Mouse (Mus musculus) thymus, adult 2 months (tissue): ENCODE results near the gene Rgma. TPM values are rescaled to one million over a fixed set of nuclear protein-coding genes. Genes with fewer than 3 reads are reported as not detected.

Experiments
- DNase-seq: peaks from one replicate; pipeline ENCODE4 v3.0.0; 2021
- H3K27ac ChIP-seq: fragments of 200-500 bp; 2 replicates; pipeline ENCODE4 v1.5.1; 2012; ENCODE audit warnings: low read length, control low read depth; ENCODE audit not compliant: control insufficient read depth, insufficient read depth
- H3K27me3 ChIP-seq: fragments of 200-500 bp; 2 replicates; pipeline ENCODE4 v1.6.1; 2012; ENCODE audit warnings: mild to moderate bottlenecking, low read length, moderate library complexity, mixed read lengths; ENCODE audit not compliant: control insufficient read depth, insufficient read depth
- H3K36me3 ChIP-seq: fragments of 200-500 bp; 2 replicates; pipeline ENCODE4 v1.6.1; 2012; ENCODE audit warnings: mild to moderate bottlenecking, low read length, moderate library complexity; ENCODE audit not compliant: control insufficient read depth, insufficient read depth
- H3K4me1 ChIP-seq: fragments of 200-500 bp; replicated peaks from 2 replicates; pipeline ENCODE4 v1.6.1; 2012; ENCODE audit warnings: low read length; ENCODE audit not compliant: control insufficient read depth, insufficient read depth
- H3K4me3 ChIP-seq: fragments of 200-500 bp; 2 replicates; pipeline ENCODE4 v1.5.1; 2012; ENCODE audit warnings: mild to moderate bottlenecking, low read length, control low read depth, moderate library complexity; ENCODE audit not compliant: control insufficient read depth, insufficient read depth
- CTCF ChIP-seq: fragments of 200-500 bp; IDR thresholded peaks from 2 replicates; pipeline ENCODE4 v1.5.1; 2012; ENCODE audit warnings: mild to moderate bottlenecking, control low read depth, low read length, moderate library complexity, borderline replicate concordance; ENCODE audit not compliant: control insufficient read depth, poor library complexity, insufficient read depth; ENCODE audit errors: extremely low read depth
- POLR2A ChIP-seq: fragments of 200-500 bp; IDR thresholded peaks from 2 replicates; pipeline ENCODE4 v1.6.1; 2012; ENCODE audit warnings: mild to moderate bottlenecking, low read length, control low read depth, moderate library complexity; ENCODE audit not compliant: control insufficient read depth, poor library complexity, insufficient read depth; ENCODE audit errors: extremely low read depth
- WGBS: fragments of 180-500 bp; shearing (Covaris S2); methylation state at CpG from one replicate; pipeline ENCODE4 v1.1.7; 2018; 5-methylcytosine and 5-hydroxymethylcytosine counted together
- polyA plus RNA-seq: library from polyadenylated mRNA; depleted of rRNA; stranded (reverse); fragments of >200 nt; gene quantifications from 2 replicates; pipeline ENCODE4 v1.2.3, GENCODE M21; 2012

The Rgma gene
- polyA plus RNA-seq, 1 experiment = 13.3 TPM

DNA sequence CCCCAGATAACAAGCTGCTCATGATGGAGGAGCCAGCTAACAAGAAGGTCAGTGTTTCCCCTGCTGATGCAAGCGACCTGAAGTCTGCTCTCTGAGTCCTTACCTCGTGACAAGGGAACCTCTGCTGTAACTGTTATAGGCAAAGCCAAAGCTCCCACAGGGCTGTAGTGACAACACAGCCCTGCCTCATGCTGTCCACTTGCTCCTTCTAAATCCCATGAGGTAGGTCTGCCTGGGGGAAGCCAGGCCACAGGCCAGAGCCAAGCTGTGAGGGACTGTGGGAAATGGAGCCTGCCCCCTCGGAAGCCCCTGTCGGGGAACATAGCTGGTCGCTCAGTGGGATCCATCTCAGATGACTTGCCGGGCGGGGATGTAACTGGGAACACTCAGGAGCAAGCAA, 43.7 kb upstream of the Rgma start:
- no peaks in the 10 kb centered on the region for H3K36me3 ChIP-seq
- no peak overlapping the region for H3K4me3 ChIP-seq
- H3K27me3 ChIP-seq = no peaks in the 10 kb centered on the region
- no peak for DNase-seq
- WGBS = 87% methylated on average over 7 of the region's 7 CpGs
- TF ChIP-seq CTCF (no peak), POLR2A (no peak)
- no peak overlapping the region for H3K27ac ChIP-seq
- no peaks in the 10 kb centered on the region for H3K4me1 ChIP-seq

- no peaks in the 10 kb centered on the region for H3K4me1 ChIP-seq
- no peak for TF ChIP-seq POLR2A
- no peaks in the 10 kb centered on the region for H3K27me3 ChIP-seq
- no peak overlapping the region for H3K27ac ChIP-seq
- no peaks in the 10 kb centered on the region for H3K36me3 ChIP-seq
- no peak for DNase-seq
- WGBS = 91% methylated on average over 12 of the region's 12 CpGs
- H3K4me3 ChIP-seq = no peak overlapping the region
Measured at GRCm38 (mm10) chr7:73333398-73333988, 41.8 kb upstream of the Rgma start.

- WGBS = 88% methylated on average over 7 of the region's 7 CpGs
- Histone ChIP-seq H3K4me1 (no peaks in the 10 kb centered on the region), H3K4me3 (no peak overlapping the region), H3K36me3 (no peaks in the 10 kb centered on the region), H3K27me3 (no peaks in the 10 kb centered on the region), H3K27ac (no peak overlapping the region; the same call in 1 of the 2 replicates)
- no peak for DNase-seq
- TF ChIP-seq CTCF = no peak
Measured at GRCm38 (mm10) chr7:73334883-73335282, 40.4 kb upstream of the Rgma start.

GRCm38 (mm10) chr7:73336380-73336779, 38.9 kb upstream of the Rgma start:
- TF ChIP-seq CTCF (no peak), POLR2A (no peak)
- Histone ChIP-seq H3K36me3 (no peaks in the 10 kb centered on the region), H3K4me3 (no peak overlapping the region), H3K4me1 (no peaks in the 10 kb centered on the region), H3K27ac (no peak overlapping the region), H3K27me3 (no peaks in the 10 kb centered on the region)
- WGBS = 36% methylated on average over 7 of the region's 7 CpGs
- DNase-seq = no peak

GRCm38 (mm10) chr7:73338353-73338752, 37.0 kb upstream of the Rgma start:
- DNase-seq = no peak
- H3K36me3 ChIP-seq = no peaks in the 10 kb centered on the region
- H3K27me3 ChIP-seq = no peaks in the 10 kb centered on the region
- TF ChIP-seq POLR2A (no peak), CTCF (no peak)
- H3K4me1 ChIP-seq = no peaks in the 10 kb centered on the region
- no peak overlapping the region for H3K4me3 ChIP-seq
- WGBS = 95% methylated on average over 5 of the region's 5 CpGs
- H3K27ac ChIP-seq = no peak overlapping the region

- Histone ChIP-seq H3K36me3 (no peaks in the 10 kb centered on the region), H3K4me1 (no peaks in the 10 kb centered on the region), H3K4me3 (no peak overlapping the region), H3K27me3 (no peaks in the 10 kb centered on the region), H3K27ac (no peak overlapping the region)
- TF ChIP-seq CTCF (no peak), POLR2A (no peak)
- DNase-seq = no peak
- WGBS = 52% methylated on average over 3 of the region's 3 CpGs
Measured at GRCm38 (mm10) chr7:73343852-73344251, 31.5 kb upstream of the Rgma start.

GRCm38 (mm10) chr7:73348585-73349124, 26.7 kb upstream of the Rgma start:
- H3K4me3 ChIP-seq = no peak overlapping the region
- H3K36me3 ChIP-seq = no peaks in the 10 kb centered on the region
- H3K4me1 ChIP-seq = no peaks in the 10 kb centered on the region
- TF ChIP-seq POLR2A (no peak), CTCF (no peak)
- WGBS = 43% methylated on average over 10 of the region's 10 CpGs
- H3K27ac ChIP-seq = no peak overlapping the region
- no peak for DNase-seq
- no peaks in the 10 kb centered on the region for H3K27me3 ChIP-seq
